Mouse (Mus musculus): ENCODE data around the gene E4f1.

E4f1 gene

GRCm38 (mm10) chr17:24481027-24481815, 11.1 kb upstream of the E4f1 start:
- no peak for DNase-seq (ENCODE audit: low read depth, low spot score)

DNA sequence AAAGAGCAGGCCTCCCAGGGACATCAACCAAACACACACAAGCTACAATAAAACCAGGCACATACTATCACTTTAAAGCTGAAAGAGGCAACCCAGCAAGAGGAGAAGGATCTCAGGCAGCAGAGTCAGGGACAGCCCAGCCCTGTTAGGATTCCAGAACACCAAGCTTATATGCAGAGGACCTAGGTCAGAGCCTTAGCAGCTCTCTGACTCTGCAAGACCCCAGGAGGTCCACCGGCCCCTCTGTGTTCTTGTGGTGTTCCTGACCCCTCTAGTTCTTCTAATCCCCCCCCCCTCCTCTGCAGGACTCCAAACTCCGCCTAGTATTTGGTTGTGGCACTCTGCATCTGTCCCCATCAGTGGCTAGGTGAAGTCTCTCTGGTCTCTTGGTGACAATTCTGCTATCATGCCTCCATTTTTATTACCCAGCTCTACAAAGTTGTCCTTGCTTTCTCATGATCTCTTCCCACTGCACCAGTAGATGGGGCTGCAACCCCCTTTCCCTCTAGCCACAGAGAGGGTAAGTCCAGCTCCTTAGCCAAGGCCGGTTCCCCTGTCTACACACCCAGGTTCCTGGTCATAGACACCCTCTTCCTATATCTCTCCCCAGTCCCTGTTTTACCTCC, 10.2 kb upstream of the E4f1 start:
- DNase-seq (ENCODE audit: low read depth, low spot score): no peak

DNA sequence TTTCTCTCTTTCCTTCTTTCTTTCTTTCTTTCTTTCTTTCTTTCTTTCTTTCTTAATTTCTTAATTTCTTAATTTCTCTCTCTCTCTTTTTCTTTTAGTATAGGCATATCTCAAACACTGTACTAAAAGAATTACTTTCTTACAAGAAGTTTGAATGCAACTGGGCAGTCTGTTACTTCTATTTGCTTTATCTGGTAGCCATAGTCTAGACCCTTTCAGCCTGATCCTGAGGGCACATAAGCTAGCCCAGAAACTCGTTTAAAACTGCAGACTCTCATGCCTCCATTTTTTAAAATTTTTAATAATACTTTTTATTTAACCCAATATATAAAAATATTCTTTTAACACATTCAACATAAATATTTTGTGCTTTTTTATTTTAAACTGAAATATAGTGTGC, 9.3 kb upstream of the E4f1 start:
- DNase-seq (ENCODE audit: low read depth, low spot score): no peak

- peak; percentile 95 for DNase-seq (ENCODE audit: low read depth, low spot score)
Observed at GRCm38 (mm10) chr17:24478663-24479380, 8.7 kb upstream of the E4f1 start, which contains the start of gene Mlst8. Gene Mlst8, minus strand, starts transcription at chr17:24479078.

- DNase-seq (ENCODE audit: low read depth, low spot score): no peak
Observed at GRCm38 (mm10) chr17:24477985-24478600, 8.0 kb upstream of the E4f1 start.

GRCm38 (mm10) chr17:24477053-24477984, 7.2 kb upstream of the E4f1 start:
- no peak for DNase-seq (ENCODE audit: low read depth, low spot score)

GRCm38 (mm10) chr17:24476022-24476776, 6.1 kb upstream of the E4f1 start:
- DNase-seq (ENCODE audit: low read depth, low spot score): no peak

GRCm38 (mm10) chr17:24475586-24475985, 5.5 kb upstream of the E4f1 start:
- DNase-seq (ENCODE audit: low read depth, low spot score): no peak

GRCm38 (mm10) chr17:24474557-24474956, 4.4 kb upstream of the E4f1 start:
- no peak for DNase-seq (ENCODE audit: low read depth, low spot score)

DNA sequence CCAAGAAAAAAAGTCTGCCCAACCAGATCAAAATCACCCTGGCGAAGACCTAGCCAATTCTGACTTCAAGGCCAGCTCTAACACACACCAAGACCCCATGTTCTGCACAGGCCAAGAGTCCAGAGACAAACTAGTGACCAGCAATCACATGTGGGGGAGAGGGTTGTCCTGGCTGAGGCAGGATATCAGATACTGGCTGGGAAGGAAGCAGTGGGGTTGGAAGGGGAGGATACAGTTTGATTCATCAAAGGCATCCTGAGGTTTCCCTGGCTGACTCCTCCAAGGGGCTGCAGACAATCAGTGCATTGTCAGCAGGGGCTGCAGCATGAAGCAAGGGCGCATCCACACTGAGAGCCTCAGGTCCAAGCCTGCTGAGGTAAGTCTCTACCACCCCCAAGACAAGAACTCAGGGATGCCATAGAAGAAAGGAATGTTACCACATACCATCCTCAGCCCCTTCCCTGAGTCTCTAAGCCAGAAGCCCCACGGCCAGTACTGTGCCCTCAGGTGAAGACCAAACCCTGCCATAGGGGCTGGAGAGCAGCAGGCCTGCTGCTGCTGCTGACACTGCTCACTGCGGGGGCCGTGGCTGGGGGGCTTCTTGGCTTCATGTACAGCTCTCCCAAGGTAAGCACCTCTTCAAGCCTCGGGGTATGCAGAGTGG, 3.6 kb upstream of the E4f1 start, which contains the start of gene Bricd5:
Bricd5 (plus strand) TSS at position 273 of the 664 bp plus-strand sequence.
- DNase-seq (ENCODE audit: low read depth, low spot score): no peak

DNA sequence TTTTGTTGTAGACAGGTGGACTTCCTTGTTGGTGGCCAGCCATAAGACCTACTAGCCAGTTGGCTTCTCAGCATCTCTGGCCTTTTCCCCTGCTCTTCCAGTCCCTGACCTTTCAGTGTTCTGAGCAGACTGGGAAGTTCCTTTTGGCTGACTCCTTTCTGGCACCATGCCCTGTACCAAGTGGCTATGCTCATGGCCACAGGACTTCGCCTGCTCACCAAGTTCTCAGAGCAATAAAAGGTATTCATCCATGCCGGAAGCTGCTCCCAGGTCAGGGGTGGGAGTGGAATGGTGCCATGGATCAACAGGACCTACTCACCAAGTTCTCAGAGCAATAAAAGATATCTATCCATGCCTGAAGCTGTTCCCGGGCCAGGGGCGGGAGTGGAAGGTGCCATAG, 2.4 kb upstream of the E4f1 start:
- no peak for DNase-seq (ENCODE audit: low read depth, low spot score)

DNA sequence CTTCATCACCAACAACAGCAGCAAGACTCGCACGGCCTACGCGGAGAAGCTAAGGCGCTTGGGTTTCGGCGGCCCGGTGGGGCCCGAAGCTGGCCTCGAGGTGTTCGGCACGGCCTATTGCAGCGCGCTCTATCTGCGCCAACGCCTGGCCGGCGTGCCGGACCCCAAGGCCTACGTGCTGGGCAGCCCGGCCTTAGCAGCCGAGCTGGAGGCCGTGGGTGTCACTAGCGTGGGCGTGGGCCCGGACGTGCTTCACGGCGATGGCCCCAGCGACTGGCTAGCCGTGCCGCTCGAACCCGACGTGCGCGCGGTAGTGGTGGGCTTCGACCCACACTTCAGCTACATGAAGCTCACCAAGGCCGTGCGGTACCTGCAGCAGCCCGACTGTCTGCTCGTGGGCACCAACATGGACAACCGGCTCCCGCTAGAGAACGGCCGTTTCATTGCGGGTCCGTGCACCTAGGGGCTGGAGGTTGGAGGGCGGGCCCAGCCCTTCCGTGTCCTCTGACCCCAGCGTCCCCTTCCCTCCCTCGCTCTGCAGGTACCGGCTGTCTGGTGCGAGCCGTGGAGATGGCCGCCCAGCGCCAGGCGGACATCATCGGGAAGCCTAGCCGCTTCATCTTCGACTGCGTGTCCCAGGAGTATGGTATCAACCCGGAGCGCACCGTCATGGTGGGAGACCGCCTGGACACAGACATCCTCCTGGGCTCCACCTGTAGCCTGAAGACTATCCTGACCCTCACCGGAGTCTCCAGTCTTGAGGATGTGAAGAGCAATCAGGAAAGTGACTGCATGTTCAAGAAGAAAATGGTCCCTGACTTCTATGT, 801 bp upstream of the E4f1 start:
- no peak for DNase-seq (ENCODE audit: low read depth, low spot score)

DNA sequence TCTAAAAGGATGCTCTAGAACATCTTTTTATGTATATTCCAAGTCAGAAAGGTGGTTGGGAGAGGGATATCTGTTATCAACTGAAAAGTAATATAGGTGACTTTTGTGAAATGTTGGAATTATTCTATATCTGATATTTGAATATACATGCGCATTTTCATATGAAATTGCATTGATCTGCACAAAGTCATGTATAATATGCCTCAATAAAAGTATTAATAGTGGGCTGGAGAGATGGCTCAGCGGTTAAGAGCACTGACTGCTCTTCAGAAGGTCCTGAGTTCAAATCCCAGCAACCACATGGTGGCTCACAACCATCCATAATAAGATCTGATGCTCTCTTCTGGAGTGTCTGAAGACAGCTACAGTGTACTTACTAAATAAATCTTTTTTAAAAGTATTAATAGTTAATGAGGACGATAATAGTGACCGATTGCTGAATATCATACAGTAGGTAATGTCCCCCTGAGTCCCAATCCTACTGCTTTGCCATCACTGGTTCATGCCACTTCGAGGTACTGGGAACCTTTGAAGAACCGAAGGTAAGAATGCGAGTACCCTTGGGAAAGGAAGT, 690 bp downstream of the E4f1 start:
- DNase-seq (ENCODE audit: low read depth, low spot score): no peak

- peak; percentile 0 for DNase-seq (ENCODE audit: low read depth, low spot score)
Observed at GRCm38 (mm10) chr17:24468636-24469246, 1.4 kb downstream of the E4f1 start.

DNA sequence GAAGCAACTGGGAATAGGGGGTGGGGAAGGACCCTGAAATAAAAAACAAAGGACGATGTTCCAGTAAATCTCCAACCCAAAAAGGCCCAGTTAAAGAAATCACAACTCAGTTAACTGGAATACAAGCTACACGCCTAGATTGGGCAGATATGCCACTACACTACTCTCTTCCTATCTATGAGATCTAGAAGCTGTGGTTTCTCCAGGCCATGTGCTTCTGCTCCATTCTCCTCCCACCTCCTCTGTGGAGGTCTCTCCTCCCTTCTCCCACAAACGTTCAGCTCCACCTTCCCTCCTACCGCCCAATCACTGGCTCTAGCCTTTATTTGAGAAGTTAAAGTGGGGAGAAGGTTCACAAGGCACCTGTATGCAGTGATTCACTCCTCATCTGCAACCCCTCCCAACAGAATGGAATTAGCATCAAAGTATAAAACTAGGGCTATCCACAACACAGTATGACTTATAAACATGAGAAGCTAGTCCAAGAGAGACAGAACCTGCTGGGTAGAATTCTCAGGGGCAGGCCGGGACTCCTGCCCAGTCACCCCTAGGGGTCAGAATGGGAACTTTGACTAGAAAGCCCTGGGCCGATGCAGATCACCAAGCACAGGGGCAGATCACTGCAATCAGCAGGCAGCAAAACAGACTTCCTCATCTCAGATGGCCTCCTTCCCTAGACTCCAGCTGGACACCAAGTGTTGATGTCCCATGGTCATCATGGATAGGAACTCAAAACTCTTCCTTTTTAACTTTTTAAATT, 6.6 kb downstream of the E4f1 start:
- peak; percentile 38 for DNase-seq (ENCODE audit: low read depth, low spot score)

- DNase-seq (ENCODE audit: low read depth, low spot score): no peak
Observed at GRCm38 (mm10) chr17:24462932-24463331, 7.2 kb downstream of the E4f1 start.

- DNase-seq (ENCODE audit: low read depth, low spot score): peak; percentile 67
Observed at GRCm38 (mm10) chr17:24461580-24461979, 8.5 kb downstream of the E4f1 start.
